Mouse (Mus musculus): Measurements from ENCODE around the gene Gm44965. TPM values are rescaled to one million over a fixed set of nuclear protein-coding genes. Genes with fewer than 3 reads are reported as not detected.

Gene Gm44965
- total RNA-seq, 2 experiments from 2014 or later = not detected

GRCm38 (mm10) chr6:48626984-48627383 is 33.2 kb downstream of the Gm44965 start:
- peak; percentile 53 for DNase-seq

- no peak for DNase-seq
Measured at GRCm38 (mm10) chr6:48627511-48627924, 33.8 kb downstream of the Gm44965 start.

GRCm38 (mm10) chr6:48628377-48628776 is 34.6 kb downstream of the Gm44965 start:
- DNase-seq = no peak

- no peak for DNase-seq
Measured at GRCm38 (mm10) chr6:48628808-48629660, 35.3 kb downstream of the Gm44965 start.

GRCm38 (mm10) chr6:48629661-48630034 is 35.9 kb downstream of the Gm44965 start:
- no peak for DNase-seq

GRCm38 (mm10) chr6:48630831-48631230 is 37.1 kb downstream of the Gm44965 start:
- no peak for DNase-seq

GRCm38 (mm10) chr6:48635105-48635504 is 41.4 kb downstream of the Gm44965 start:
- DNase-seq = no peak

GRCm38 (mm10) chr6:48636515-48636914 is 42.8 kb downstream of the Gm44965 start:
- peak; percentile 72 for DNase-seq

- no peak for DNase-seq
Measured at GRCm38 (mm10) chr6:48637811-48638500, 44.2 kb downstream of the Gm44965 start.

GRCm38 (mm10) chr6:48638553-48638952 is 44.8 kb downstream of the Gm44965 start:
- no peak for DNase-seq

- DNase-seq = no peak
Measured at GRCm38 (mm10) chr6:48641391-48641790, 47.6 kb downstream of the Gm44965 start.

- peak; percentile 41 for DNase-seq
Measured at GRCm38 (mm10) chr6:48642764-48643292, 49.1 kb downstream of the Gm44965 start.

- peak; percentile 82 for DNase-seq
Measured at GRCm38 (mm10) chr6:48645660-48646308, 52.0 kb downstream of the Gm44965 start.

GRCm38 (mm10) chr6:48646309-48646690 is 52.6 kb downstream of the Gm44965 start:
- DNase-seq = no peak

GRCm38 (mm10) chr6:48646995-48647394 is 53.3 kb downstream of the Gm44965 start, which contains the start of gene Gimap8:
Gimap8 (plus strand) TSS chr6:48647234.
- peak; percentile 68 for DNase-seq

- no peak for DNase-seq
Measured at GRCm38 (mm10) chr6:48647611-48648010, 53.9 kb downstream of the Gm44965 start.

GRCm38 (mm10) chr6:48648779-48649178 is 55.0 kb downstream of the Gm44965 start:
- no peak for DNase-seq

- DNase-seq = no peak
Measured at GRCm38 (mm10) chr6:48650041-48650440, 56.3 kb downstream of the Gm44965 start.

- DNase-seq = no peak
Measured at GRCm38 (mm10) chr6:48658721-48659120, 65.0 kb downstream of the Gm44965 start.

- DNase-seq = no peak
Measured at GRCm38 (mm10) chr6:48664750-48665149, 71.0 kb downstream of the Gm44965 start.

- DNase-seq = no peak
Measured at GRCm38 (mm10) chr6:48665471-48665870, 71.7 kb downstream of the Gm44965 start.

GRCm38 (mm10) chr6:48666159-48666586 is 72.4 kb downstream of the Gm44965 start:
- no peak for DNase-seq

- no peak for DNase-seq
Measured at GRCm38 (mm10) chr6:48668022-48668421, 74.3 kb downstream of the Gm44965 start.
